Mouse (Mus musculus) NIH3T3 (cell line): ENCODE data around the gene Far1.

Experiments used
- DNase-seq: peaks from one replicate; pipeline ENCODE4 v3.0.0-alpha.2; 2012; ENCODE audit warnings: low read depth

The Far1 gene

GRCm38 (mm10) chr7:113513286-113513962, at the start of gene Far1:
Gene Far1 (plus strand): TSS chr7:113513834.
- peak; percentile 99 for DNase-seq

- DNase-seq = no peak
Observed at GRCm38 (mm10) chr7:113468345-113468744, 45.3 kb upstream of the Far1 start.

- no peak for DNase-seq
Observed at GRCm38 (mm10) chr7:113470671-113471070, 43.0 kb upstream of the Far1 start.

GRCm38 (mm10) chr7:113471653-113472052, 42.0 kb upstream of the Far1 start:
- no peak for DNase-seq

- no peak for DNase-seq
Observed at GRCm38 (mm10) chr7:113495792-113496191, 17.8 kb upstream of the Far1 start.

GRCm38 (mm10) chr7:113498413-113498812, 15.2 kb upstream of the Far1 start:
- peak; percentile 5 for DNase-seq

GRCm38 (mm10) chr7:113499821-113500220, 13.8 kb upstream of the Far1 start:
- no peak for DNase-seq

GRCm38 (mm10) chr7:113502453-113502852, 11.2 kb upstream of the Far1 start:
- DNase-seq = no peak

- no peak for DNase-seq
Observed at GRCm38 (mm10) chr7:113505047-113505446, 8.6 kb upstream of the Far1 start.

GRCm38 (mm10) chr7:113505516-113506045, 8.1 kb upstream of the Far1 start:
- peak; percentile 40 for DNase-seq

- no peak for DNase-seq
Observed at GRCm38 (mm10) chr7:113507846-113508245, 5.8 kb upstream of the Far1 start.

GRCm38 (mm10) chr7:113511396-113511795, 2.2 kb upstream of the Far1 start:
- DNase-seq = no peak

GRCm38 (mm10) chr7:113512527-113513285, 928 bp upstream of the Far1 start:
- DNase-seq = no peak

GRCm38 (mm10) chr7:113513963-113514649, 472 bp downstream of the Far1 start:
- peak; percentile 41 for DNase-seq

- DNase-seq = no peak
Observed at GRCm38 (mm10) chr7:113515831-113516230, 2.2 kb downstream of the Far1 start.

GRCm38 (mm10) chr7:113518419-113518818, 4.8 kb downstream of the Far1 start:
- no peak for DNase-seq

GRCm38 (mm10) chr7:113518961-113519360, 5.3 kb downstream of the Far1 start:
- no peak for DNase-seq

GRCm38 (mm10) chr7:113543158-113543557, 29.5 kb downstream of the Far1 start:
- peak; percentile 3 for DNase-seq

GRCm38 (mm10) chr7:113551742-113552463, 38.3 kb downstream of the Far1 start:
- DNase-seq = no peak

GRCm38 (mm10) chr7:113552508-113552907, 38.9 kb downstream of the Far1 start:
- DNase-seq = no peak

- no peak for DNase-seq
Observed at GRCm38 (mm10) chr7:113556138-113556537, 42.5 kb downstream of the Far1 start.

GRCm38 (mm10) chr7:113566892-113567291, 53.3 kb downstream of the Far1 start:
- DNase-seq = no peak
